Mouse (Mus musculus) megakaryocyte, adult 5-6 weeks (primary cell): ENCODE results near the gene Zfp108. TPM values are rescaled to one million over a fixed set of nuclear protein-coding genes. Genes with fewer than 3 reads are reported as not detected.
"Not testable (repeated sequence)": the region's sequence is repeated elsewhere in the genome, so short reads cannot be mapped to it uniquely, and the experiment has no call there.

Experiments
- ATAC-seq: 2 replicates; pipeline ENCODE4 v1.8.0; 2016; ENCODE audit warnings: mild to moderate bottlenecking, inconsistent platforms; ENCODE audit not compliant: poor library complexity, severe bottlenecking
- total RNA-seq, 2 experiments: library from RNA; stranded (forward) in 1 of 2; stranded (reverse) in 1 of 2; fragments of 153-499, 151-499 nt in 1 of 2; fragments of 221-1000, 200-1000 nt in 1 of 2; gene quantifications; 2 replicates each; pipeline versions ENCODE4 v1.2.3 to v1.2.4; 2015 to 2017

Gene Zfp108
- total RNA-seq (2015) (0.56 and 0.93 TPM in 2 replicates), total RNA-seq (2017) (0.51 and 0.65 TPM in 2 replicates)

DNA sequence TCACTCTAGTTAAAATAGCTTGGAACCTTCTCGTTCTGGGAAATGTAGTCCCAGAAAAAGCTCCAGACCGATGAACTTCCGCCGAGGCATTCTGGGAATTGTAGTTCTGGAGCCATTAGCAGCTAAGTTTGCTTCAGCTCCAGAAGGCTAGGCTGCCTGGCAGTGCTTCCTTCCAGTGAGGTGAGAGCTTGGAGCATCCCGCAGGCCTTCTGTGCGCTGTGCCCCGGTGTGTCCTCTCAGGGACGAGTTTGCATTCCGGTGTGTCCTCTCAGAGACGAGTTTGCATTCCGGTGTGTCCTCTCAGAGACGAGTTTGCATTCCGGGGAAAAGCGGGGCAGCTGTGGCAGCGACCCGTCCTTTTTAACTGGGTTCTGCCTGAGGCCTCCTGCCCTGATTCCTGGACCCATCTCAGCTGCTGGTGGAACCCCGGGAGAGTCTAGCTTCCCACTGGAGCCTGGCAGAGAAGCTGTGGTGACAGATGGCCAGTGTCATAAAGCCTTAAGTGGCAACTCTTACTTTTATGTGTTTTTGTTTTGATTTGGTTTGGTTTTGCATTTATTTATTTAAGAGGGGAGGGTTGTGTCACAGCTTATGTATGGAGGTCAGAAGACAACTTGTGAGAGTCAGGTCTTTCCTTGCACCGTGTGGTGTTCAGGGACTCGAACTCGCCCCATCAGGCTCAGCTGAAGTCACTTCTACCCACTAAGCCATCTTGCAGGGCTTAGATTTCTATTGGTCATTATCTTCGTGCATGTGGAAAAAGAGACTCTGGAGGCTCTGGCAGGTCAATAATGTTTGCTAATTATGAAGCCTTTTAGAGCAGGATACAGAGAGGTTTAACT is at the start of gene Zfp108:
Zfp108 (plus strand) TSS at position 162 of the 842 bp plus-strand sequence.
- ATAC-seq, result peak; percentile 95

DNA sequence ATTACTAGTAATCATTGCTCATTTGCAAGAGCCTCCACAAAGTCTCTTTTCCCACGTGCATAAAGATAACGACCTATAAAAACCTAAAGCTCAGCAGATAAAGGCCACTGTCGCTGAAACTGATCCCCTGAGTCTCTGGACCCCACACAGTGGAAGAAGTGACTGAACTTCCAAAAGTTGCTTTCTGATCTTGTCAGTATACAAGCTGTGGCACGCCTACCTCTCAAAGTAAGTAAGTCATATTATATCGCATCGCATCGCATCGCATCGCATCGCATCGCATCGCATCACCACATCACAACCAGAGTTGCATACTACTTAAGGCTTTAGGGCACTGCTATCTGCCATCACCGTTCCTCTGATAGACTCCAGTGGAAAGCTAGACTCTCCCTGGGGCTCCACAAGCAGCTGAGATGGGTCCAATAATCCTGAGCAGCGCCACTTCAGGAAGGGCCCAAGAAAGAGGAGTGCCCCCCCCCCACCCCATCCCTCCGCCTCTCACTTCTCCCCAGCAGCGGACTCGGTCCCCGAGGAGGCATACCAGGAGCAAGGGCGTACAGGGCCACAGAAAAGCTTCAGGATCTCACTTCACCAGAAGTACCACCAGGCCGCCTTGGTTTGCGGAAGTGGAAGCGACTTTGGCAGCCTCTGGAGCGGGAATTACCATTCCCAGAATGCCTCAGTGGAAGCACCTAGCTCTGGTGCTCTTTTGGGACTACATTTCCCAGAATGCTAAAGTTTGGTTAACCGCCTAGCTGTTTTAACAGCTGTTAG is 46.9 kb upstream of the Zfp108 start:
- peak; percentile 89 for ATAC-seq

GRCm38 (mm10) chr7:24208282-24208886 is 46.2 kb upstream of the Zfp108 start:
- no peak for ATAC-seq

- ATAC-seq, result no peak
Measured at GRCm38 (mm10) chr7:24210296-24210695, 44.3 kb upstream of the Zfp108 start.

DNA sequence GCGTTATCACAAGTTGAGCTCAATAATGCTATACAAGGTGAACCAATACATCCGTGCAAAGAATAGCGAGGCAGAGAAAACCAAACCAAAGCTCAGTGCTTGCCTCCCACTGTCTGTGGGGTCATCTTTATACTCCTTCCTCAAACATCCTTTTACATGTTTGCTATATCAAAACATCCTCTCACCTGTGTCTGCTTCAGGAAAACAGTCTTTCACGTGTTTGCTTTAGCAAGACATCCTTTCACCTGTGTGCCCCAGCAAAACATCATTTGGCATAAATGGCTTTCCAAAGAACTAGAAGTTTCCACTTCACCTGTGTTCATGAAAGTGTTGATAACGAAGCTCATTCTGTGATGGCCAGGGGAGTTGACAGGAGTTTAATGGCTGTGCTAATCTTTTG is 43.3 kb upstream of the Zfp108 start, which contains the start of gene Zfp111:
Zfp111 (minus strand) TSS at position 101 of the 400 bp plus-strand sequence.
- no peak for ATAC-seq

DNA sequence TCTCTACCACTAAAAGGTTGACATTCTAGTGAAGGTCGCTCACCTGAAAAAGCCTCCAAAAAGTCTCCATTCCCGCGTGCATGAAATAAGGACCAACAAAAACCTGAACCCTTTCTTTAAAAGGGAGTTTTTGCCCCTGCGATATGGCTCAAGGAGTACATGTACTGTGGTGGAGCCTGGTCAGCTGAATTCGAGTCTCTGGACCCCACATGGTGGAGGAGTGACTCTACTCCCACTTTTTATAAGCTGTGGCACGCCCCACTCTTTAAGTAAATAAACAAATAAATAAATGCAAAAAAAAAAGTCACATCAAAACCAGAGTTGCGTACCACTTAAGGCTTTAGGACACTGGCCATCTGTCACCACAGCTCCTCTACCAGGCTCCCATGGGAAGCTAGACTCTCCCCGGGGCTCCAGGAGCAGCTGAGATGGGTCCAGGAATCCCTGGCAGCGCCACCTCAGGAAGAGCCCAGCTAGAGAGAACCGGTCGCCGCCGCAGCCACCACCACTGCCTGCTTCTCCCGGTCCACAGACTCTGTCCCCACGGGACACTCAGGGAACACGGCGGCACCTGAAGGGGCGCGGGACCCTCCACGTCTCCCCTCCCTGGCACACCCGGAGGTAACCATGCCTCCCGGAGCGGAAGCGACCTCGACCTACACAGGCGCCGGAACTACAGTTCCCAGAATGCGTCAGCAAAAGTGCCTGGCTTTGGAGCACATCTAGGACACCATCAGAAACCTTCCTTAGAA is 17.4 kb upstream of the Zfp108 start, which contains the start of gene Zfp109:
Zfp109 (minus strand) TSS at position 521 of the 752 bp plus-strand sequence.
- peak; percentile 91 for ATAC-seq

- ATAC-seq, result no peak
Measured at GRCm38 (mm10) chr7:24253779-24254615, 597 bp upstream of the Zfp108 start.

GRCm38 (mm10) chr7:24259306-24259999 is 4.9 kb downstream of the Zfp108 start:
- no peak for ATAC-seq

GRCm38 (mm10) chr7:24260000-24260312 is 5.4 kb downstream of the Zfp108 start:
- ATAC-seq, result no peak

DNA sequence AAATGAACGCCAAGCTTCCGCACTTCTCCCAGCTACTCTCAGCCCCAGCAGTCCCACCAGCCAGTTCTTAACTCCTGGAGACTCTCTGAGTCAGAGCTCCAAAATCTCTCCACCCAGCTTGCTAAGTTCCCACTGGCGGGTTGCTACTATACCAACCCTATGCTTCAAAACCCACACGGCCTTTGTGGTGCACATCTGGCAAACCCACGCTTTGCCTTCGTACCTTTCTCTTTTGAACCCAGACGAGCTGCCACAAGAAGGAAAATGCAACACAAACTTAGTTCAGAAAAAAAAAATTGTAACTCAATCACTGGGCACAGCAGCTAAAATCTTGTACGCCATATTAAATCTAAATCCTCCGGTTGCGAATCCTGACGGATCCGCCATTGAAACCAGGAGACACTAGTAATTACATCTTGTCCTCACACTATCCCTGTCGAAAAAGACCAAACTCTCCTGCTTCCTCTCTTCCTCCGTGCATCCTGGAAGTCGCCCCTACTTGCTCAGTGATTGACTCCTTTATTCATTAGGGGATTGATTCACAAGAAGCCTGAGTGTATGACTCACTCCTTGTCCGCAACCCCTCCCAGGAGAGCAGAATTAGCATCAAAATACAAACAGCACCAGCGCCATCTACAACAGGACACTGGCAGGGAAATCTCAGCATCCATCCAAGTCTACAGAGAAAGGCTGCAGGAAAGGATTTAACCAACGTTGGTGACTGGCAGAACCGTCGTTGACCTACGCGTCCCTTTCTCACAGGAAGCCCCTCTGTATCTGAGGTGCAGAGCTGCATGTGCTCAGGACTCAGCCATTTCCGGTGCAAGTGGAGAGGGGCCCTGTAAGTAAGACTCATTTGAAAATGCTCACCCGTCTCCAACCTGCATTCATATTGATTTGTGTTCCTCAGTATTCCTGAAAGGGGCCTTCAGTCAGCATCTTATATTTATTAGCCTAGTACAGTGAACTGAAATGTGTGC is 13.9 kb downstream of the Zfp108 start:
- ATAC-seq, result no peak

DNA sequence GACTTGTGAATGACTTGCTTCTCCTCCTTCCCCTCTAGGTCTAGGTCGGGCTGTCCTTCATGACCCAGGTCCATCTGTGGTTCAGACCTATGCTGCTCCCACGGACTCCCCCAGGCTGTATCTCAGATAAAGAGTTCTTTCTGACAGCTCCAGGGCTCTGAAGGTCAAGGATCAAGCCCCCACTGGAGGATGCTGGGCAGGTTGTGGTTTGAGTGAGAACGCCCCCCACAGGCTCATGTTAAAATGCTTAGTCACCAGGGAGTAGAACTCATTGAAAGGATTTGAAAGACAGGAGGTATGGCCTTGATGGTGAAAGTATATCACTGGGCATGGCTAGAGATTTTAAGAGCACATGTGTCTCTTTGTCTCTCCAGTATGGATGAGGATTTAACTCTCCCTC is 14.7 kb downstream of the Zfp108 start:
- ATAC-seq, result no peak

DNA sequence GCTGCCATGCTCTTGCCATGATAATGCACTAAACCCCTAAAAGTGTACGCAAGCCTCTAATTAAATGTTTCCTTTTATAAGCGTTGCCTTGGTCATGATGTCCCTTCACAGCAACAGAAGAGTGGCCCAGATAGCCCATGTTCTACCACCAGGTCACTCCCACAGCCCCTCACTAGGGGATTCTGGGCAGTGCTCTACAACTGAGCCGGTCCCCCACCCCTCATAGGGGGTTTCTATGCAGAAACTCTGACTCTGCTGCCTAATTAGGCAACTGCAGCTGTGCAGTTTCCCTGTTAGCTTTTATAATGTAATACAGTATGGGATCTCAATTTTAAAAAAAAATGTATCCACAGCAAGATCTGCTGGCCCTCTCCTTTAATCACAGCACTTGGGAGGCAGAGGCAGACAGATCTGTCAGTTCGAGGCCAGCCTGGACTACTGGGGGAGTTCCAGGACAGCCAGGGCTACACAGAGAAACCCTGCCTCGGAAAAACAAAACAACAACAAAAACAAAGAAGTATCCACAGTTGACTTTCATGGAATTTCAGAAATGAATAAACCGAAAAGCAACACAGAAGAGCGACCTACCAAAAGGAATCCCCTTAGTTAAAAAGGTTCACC is 15.2 kb downstream of the Zfp108 start:
- ATAC-seq, result no peak

GRCm38 (mm10) chr7:24270288-24270672 is 15.7 kb downstream of the Zfp108 start, which contains the start of gene Zfp93:
Zfp93 (plus strand) TSS chr7:24270420.
- peak; percentile 83 for ATAC-seq

DNA sequence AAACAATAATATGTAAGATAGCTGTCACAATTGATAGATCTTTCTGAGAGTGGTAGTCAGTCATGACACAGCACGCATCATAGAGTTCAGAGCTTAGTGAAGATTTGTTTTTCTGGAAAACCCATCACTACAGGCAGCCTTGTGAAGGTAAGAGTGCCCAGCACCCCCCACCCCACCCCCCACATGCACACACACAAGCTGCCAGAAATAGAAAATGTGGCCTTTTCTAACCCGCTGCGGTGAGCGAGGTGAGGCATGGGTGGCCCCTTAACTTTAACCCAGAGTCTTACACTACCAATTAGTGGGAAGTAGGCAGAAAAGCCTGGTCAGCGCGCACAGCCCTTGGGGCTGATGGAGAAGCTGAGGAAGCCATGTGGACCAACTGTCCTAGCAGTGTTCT is 16.6 kb downstream of the Zfp108 start:
- ATAC-seq, result no peak

- ATAC-seq, result no peak
Measured at GRCm38 (mm10) chr7:24274456-24274855, 19.9 kb downstream of the Zfp108 start.

GRCm38 (mm10) chr7:24278771-24279170 is 24.2 kb downstream of the Zfp108 start:
- ATAC-seq, result not testable (repeated sequence)

DNA sequence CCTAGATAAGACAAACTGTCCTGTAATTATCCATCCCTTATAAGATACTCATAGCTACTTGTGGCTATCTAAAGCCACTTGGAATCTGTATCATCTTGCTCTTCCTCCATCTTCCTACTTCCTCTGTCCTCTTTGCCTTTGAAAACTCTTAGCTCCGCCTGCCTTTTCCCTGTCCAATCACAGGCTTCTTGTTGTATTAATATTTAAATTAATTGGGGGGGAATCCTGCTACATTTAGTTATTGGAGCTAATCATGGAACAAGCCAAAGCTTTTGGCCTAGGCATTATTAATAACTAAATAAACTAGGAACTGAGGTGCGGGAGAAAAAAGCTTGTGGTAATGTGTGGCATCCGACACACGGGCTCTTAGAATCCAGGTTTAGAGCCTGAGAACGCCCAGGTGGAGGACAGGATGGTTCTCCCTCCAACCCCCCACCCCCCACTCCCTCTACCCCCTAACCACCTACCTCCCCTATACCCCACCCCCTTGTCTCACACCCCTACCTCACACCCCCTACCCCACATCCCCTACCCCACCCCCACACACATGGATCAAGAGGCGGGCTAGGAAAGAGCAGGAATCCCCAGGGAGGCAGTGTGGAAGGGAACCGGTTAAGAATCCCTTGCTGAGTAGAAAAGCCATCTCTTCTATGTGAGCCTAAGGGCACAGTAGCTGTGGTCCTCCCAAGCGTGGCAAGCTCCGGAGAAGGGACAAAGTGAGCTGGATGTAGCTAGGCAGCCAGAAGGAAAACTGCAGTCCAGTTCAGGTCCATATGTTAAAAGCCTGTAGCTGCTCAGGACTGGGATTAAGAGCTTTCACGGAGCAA is 25.6 kb downstream of the Zfp108 start:
- no peak for ATAC-seq
